Mouse (Mus musculus) layer of hippocampus, postnatal 36 days (tissue): ENCODE results near the gene Fgfr2. TPM values are rescaled to one million over a fixed set of nuclear protein-coding genes. Genes with fewer than 3 reads are reported as not detected.

ENCODE experiments used
- DNase-seq, 2 experiments: peaks; one replicate each; pipeline ENCODE4 v3.0.0; 2022
- total RNA-seq, 2 experiments: library from RNA; stranded (reverse); gene quantifications; 2 replicates each; pipeline ENCODE4 v1.2.3; 2021

Fgfr2 gene
- total RNA-seq, 2 experiments from 2014 or later: 45.4 to 47.9 TPM

- DNase-seq: no peak
Measured at GRCm38 (mm10) chr7:130932921-130933320, 2190.2 kb downstream of the Fgfr2 start.

- DNase-seq: no peak
Measured at GRCm38 (mm10) chr7:130930401-130930800, 2192.7 kb downstream of the Fgfr2 start.

DNA sequence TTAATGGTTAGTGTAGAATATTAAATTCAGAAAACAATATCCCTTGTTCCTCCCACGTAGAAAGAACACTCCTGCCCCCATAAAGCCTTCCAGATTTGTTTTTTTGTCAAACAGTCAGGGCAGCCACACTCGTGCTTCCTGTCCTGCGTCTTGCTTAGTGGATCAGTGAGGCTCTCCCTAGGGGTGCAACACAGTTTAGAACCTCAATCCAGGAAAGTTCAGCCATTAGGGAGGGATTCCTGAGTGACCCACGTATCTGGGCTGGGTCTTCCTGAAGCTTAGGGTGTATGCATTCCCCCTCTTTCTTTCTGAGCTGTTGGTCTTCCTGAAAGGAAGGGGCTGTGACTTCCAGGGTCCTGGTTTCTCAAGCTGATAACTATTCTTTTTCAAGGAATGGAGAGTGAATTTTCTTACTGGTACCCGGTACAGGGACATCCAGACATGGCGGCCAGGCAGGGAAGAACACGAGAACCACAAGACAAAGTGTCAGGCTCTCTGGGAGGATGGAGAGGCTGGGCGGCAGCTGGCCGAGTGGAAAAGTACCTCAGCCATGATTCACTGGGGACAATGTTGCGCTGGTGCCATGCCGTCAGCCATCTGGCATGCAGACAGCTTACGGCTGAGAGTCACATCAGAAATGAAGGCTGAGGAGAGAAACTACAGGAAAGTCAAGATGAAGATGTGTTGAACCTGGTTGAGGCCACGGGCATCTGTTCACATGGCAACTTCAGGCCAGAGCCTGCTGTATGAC, 2200.0 kb downstream of the Fgfr2 start:
- DNase-seq: peak in 1 of 2 experiments; percentile 20

DNA sequence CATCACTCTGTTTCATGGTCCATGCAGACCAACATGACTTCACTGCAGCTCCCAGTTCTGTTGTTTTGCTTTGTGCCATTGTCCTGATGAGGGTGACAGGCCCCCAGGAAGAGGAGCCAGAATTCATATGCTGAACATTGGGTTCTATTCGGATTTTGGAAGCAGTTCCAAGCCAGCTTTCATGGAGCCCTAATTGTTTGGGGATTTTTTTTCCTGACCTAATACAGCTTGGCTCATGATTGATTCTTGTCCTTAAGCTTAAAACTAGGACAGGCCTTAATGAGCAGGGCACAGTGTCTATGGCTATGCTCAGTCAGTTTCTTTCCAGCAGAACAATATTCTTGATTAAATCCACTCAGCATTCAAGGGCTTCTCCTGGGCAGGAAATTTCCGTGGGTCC, 2204.9 kb downstream of the Fgfr2 start:
- DNase-seq: peak in 1 of 2 experiments; percentile 35

- no peak for DNase-seq
Measured at GRCm38 (mm10) chr7:130914693-130915363, 2208.3 kb downstream of the Fgfr2 start.

DNA sequence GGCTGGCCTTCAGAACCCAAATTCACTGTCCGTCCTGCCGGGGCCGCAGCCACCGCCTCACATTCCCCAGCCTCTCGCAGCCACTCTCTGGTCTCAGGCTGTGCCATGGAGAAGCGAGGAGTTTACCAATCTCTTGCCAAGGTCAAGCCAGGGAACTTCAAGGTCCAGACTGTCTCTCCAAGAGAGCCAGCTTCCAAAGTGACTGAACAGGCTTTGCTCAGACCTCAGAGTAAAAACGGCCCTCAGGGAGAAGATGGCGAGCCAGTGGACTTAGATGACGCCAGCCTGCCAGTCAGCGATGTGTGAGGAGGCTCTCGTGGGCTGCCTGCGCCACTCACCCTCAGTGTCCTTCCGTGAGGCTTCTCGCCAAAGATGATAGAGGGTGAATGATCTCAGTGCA, 2212.3 kb downstream of the Fgfr2 start:
- no peak for DNase-seq

DNA sequence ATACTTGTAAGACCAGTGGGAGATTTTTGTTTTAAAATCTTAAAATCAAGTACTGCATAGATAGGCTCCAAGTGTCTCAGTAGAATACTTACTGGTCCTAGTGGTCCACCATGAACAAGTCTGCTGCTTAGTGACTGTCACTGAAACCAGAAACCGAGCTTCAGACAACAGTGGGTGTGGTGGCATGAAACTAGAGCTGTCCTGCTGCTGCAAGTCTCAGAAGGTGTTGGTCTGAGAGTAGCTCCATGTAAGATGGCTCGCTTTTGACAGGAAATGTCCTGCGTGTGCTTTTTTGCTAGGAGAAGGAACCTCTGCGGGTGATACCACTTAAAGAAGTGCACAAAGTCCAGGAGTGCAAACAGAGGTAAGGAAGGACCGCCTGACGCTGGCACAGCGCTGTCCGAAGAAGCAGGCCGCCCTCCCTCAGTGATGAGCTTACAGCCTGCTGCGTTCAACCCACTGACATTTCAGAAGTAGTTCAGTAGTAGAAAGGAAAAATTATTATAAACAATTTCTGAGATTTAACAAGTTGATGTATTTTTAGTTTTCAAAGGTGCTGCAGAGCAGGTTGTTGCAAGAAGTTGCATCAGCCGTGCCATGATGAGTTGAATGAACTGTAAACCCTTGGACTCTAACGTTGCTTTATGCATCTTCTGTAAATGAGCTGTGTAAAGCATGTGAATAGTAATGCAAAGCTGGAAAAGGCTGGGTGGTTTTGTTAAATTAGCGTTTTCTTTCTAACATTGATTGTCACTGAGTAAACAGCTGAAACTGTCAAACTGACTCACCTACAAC, 2218.4 kb downstream of the Fgfr2 start:
- no peak for DNase-seq

GRCm38 (mm10) chr7:130903505-130904074, 2219.6 kb downstream of the Fgfr2 start:
- DNase-seq: no peak

DNA sequence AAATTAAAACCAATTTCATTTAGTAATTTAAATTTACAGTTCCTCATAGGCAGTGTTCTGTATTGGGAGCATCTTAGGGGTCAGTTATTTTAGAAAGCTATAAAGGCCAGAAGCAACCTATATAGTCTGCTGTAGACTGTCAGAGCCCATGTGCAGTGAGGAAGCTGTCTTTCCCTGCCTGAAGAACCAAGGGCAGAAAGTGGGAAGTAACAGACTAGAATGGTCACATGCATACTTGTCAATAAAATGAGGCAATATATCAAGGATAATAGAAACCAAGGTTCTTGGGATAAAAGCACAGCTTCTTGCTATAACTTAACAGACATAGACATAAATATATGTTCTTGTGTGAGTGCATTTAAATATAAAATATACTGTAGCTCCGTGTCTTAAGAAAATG, 2220.2 kb downstream of the Fgfr2 start:
- DNase-seq: no peak

DNA sequence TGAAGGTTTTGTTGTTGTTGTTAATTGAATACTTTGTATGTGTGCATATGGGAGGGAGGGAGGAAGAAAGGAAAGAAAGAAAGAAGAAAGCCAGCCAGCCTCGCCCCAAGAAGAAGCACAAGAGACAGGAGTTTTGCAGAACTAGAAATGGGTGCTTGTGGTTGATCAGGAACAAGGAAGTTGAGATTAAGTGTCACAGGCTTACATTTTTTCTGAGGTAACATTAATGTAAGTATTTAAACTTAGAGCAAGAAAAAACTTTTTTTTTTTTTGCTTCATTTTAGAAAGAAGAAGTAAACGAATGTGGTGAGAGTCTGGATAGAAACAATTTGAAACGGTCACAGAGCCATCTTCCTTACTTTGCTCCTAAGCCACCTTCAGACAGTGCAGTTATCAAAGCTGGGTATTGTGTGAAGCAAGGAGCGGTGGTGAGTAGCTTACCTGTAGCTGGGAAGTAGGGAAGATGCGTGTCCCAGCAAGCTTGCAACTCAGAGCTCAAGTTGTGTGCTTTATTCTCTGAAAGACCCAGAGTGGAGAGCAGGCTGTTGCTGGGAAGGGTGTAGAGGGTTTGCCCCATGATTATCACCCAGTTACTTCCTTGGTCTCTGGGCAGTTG, 2222.8 kb downstream of the Fgfr2 start:
- DNase-seq: no peak

DNA sequence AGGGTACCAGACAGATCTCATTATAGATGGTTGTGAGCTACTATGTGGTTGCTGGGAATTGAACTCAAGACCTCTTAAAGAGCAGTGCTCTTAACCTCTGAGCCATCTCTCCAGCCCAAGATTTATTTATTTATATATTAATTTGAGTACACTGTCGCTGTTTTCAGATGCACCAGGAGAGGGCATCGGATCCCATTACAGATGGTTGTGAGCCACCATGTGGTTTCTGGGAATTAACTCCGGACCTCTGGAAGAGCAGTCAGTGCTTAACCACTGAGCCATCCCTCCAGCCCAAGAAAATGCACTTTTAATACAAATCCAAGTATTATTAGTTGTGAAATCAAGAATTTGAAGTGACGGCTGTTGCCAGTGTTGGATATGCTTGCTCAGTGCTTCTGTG, 2224.8 kb downstream of the Fgfr2 start:
- no peak for DNase-seq

DNA sequence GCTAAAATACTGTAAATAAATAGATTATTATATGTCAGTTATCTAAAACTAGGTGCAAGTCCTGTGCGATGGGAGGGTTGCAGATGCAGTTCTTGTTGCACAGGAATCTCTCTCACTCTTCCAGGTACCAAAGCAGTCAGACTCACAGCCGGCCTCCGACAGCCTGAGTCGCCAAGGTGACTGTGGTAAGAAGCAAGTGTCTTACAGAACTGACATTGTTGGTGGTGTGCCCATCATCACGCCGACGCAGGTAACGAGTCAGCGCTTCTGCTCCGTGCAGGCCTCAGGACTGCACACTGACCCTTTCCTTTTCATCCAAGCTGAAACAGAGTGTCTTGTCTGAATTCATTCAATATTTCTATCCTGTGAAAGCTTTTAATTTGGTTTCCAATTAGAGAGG, 2225.9 kb downstream of the Fgfr2 start:
- no peak for DNase-seq

GRCm38 (mm10) chr7:130896064-130896463, 2227.1 kb downstream of the Fgfr2 start:
- DNase-seq: no peak

GRCm38 (mm10) chr7:130895618-130895945, 2227.6 kb downstream of the Fgfr2 start:
- no peak for DNase-seq

- DNase-seq: no peak
Measured at GRCm38 (mm10) chr7:130894931-130895617, 2228.1 kb downstream of the Fgfr2 start.

GRCm38 (mm10) chr7:130892973-130893372, 2230.2 kb downstream of the Fgfr2 start:
- peak; percentile 34 to 47 for DNase-seq

DNA sequence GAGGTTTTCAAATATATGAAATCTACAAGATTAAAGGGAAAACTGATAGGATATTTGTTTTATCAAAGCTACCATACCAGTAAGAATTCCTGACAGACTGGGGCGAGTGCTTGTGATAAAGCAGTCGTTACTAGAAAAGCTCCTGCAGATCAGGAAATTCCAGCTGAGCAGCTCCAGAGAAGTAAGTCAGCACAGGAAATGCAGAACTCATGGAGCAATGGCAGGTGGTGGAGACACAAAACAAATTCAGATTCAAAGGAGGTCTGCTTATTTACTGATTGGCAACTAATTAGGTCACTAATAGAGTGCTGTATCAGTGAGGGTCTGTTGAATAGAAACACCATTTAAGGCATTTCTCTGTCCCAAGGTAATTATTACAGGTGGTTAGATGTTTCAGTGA, 2232.3 kb downstream of the Fgfr2 start:
- DNase-seq: no peak

- peak; percentile 29 to 40 for DNase-seq
Measured at GRCm38 (mm10) chr7:130887946-130888345, 2235.2 kb downstream of the Fgfr2 start.

- DNase-seq: no peak
Measured at GRCm38 (mm10) chr7:130886246-130886645, 2236.9 kb downstream of the Fgfr2 start.

GRCm38 (mm10) chr7:130884161-130884560, 2239.0 kb downstream of the Fgfr2 start:
- no peak for DNase-seq

DNA sequence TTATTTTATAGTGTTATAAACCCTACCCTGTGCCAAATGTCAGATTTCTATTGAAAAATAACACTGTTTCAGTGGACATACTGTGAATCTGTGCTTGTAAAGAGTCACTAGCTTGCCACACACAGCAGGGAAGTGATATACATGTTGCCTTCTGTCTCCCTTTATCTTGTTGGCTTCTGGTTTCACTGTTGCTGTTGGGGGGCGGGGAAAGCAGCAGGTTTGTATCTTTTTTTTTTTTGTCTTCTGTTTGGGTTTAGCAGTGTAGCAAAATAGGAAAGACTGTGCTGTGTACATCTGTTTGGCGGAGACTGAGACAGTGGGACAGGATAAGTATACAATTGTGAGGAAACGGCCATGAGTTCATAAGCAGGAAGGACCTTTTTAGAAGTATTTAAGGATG, 2255.9 kb downstream of the Fgfr2 start:
- DNase-seq: no peak

DNA sequence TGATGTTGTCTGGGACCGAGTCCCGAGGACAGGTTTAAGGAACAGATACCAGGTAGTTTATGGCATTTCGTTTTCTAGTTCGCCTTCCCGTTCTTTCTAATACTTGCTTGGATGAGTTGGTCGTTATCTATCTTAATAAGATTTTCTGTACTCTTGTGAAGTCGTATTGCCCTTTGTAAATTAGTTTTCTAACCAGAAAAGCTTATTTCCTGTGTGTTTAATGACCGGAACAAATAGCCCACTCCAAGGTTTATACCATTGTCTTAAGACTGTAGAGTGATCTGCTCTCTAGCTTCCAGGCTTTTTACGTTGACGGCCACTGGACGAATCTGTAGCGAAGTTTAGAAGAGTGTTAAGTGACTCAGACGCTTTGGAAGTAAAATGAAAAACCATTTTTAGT, 2256.5 kb downstream of the Fgfr2 start:
- no peak for DNase-seq
